Comparison of ENCODE assay signal across 20 mouse cellular contexts in genomic region chrX:60169511-60169910, GRCm38 (mm10). TPM values are rescaled to one million over a fixed set of nuclear protein-coding genes. Genes with fewer than 3 reads are reported as not detected.
"Had no signal": no experiment of that assay in that cellular context is flagged by ENCODE, and none has a peak within 500 bp of the region (broad histone marks: within the 10 kb centered on the region; RNA-seq: fewer than 3 reads in every experiment).

No protein-coding gene starts in this region.

- H3K27me3 ChIP-seq: liver, embryonic 15.5 days; lung, embryonic 15.5 days; megakaryocyte, embryonic 14.5 days; midbrain, embryonic 13.5 days; midbrain, embryonic 15.5 days; neural tube, embryonic 12.5 days; stomach, embryonic 15.5 days had no signal

- H3K9ac ChIP-seq: liver, embryonic 15.5 days; liver, postnatal 0 days; lung, embryonic 15.5 days; midbrain, embryonic 13.5 days; midbrain, embryonic 15.5 days; neural tube, embryonic 12.5 days; stomach, embryonic 15.5 days had no signal

- DNase-seq: liver, postnatal 0 days; lung, adult 2 months; lung, postnatal 14 days; lung, postnatal 36 days; right cerebral cortex, postnatal 25 days; thymus, adult 2 months; thymus, postnatal 25 days had no signal

- H3K9me3 ChIP-seq: liver, embryonic 15.5 days; lung, embryonic 15.5 days; megakaryocyte, embryonic 14.5 days; midbrain, embryonic 13.5 days; midbrain, embryonic 15.5 days; neural tube, embryonic 12.5 days; stomach, embryonic 15.5 days had no signal

- ATAC-seq: liver, postnatal 0 days; lung, postnatal 0 days; midbrain, embryonic 13.5 days; midbrain, embryonic 15.5 days had no signal

- H3K36me3 ChIP-seq: liver, embryonic 15.5 days; lung, embryonic 15.5 days; midbrain, embryonic 13.5 days; midbrain, embryonic 15.5 days; neural tube, embryonic 12.5 days; stomach, embryonic 15.5 days had no signal

- H3K4me3 ChIP-seq: liver, embryonic 15.5 days; lung, embryonic 15.5 days; megakaryocyte, embryonic 14.5 days; midbrain, embryonic 13.5 days; midbrain, embryonic 15.5 days; neural tube, embryonic 12.5 days; stomach, embryonic 15.5 days had no signal

- H3K4me2 ChIP-seq: liver, embryonic 15.5 days; lung, embryonic 15.5 days; midbrain, embryonic 11.5 days; midbrain, embryonic 13.5 days; midbrain, embryonic 15.5 days; neural tube, embryonic 12.5 days; stomach, embryonic 15.5 days had no signal

- H3K4me1 ChIP-seq: liver, embryonic 15.5 days; lung, embryonic 15.5 days; megakaryocyte, embryonic 14.5 days; midbrain, embryonic 13.5 days; midbrain, embryonic 15.5 days; neural tube, embryonic 12.5 days; stomach, embryonic 15.5 days had no signal

- H3K27ac ChIP-seq: liver, embryonic 15.5 days; lung, embryonic 15.5 days; macrophage; midbrain, embryonic 13.5 days; midbrain, embryonic 15.5 days; neural tube, embryonic 12.5 days; stomach, embryonic 15.5 days; stomach, postnatal 0 days had no signal

RNA-seq across cellular contexts. Expression of gene Mcf2, which starts 9.4 kb away (rescaled TPM):
- total RNA-seq: monocyte, adult 5-6 weeks; neutrophil, adult 5-6 weeks had no signal
- polyA plus RNA-seq: liver, postnatal 0 days; lung, adult 2 months; lung, postnatal 0 days; macrophage; thymus, adult 2 months had no signal
